ENCODE assay signal across 8 mouse cellular contexts in the genomic region with DNA sequence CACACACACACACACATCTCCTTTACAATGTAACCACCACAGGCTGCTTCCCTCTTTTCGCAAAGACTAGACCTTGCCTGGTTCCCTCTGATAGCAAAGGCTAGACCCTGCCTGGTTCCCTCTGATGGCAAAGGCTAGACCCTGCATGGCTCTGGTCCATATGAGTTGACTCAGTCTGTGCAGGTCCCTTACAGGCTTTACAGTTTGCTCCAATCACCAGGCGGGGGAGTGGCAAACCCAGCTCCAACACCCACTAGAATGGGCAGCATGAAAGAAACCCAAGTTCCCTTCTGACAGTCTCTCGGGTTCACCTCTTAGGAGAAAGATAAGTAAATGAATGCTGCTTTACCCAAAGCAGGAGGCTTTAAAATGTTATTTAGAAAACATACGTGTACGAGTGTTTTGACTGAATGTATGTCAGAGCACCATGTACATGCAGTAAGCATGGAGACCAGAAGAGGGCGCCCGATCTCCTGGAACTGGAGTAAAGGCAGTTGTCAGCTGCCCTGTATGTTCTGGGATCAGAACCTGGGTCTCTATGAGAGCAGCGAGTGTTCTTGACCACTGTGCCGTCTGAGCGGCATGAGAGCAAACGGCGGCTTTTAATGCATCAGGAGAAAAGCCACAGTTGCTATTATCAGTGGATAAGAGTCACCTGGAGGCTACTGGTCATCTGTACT. TPM values are rescaled to one million over a fixed set of nuclear protein-coding genes. Genes with fewer than 3 reads are reported as not detected.
DNase-seq lines count a peak whose midpoint lies in the region; ATAC-seq lines count a peak whose summit lies in the region.

No protein-coding gene starts in this region.

- H3K4me2 ChIP-seq in neural tube, embryonic 15.5 days = no peak overlapping the region

- H3K36me3 ChIP-seq in neural tube, embryonic 15.5 days = no peaks in the 10 kb centered on the region
- H3K36me3 ChIP-seq in embryonic facial prominence, embryonic 10.5 days (replicated peaks) = no peaks in the 10 kb centered on the region

- no peaks in the 10 kb centered on the region for H3K9me3 ChIP-seq in neural tube, embryonic 15.5 days (replicated peaks)
- no peaks in the 10 kb centered on the region for H3K9me3 ChIP-seq in embryonic facial prominence, embryonic 10.5 days

- no peaks in the 10 kb centered on the region for H3K4me1 ChIP-seq in neural tube, embryonic 15.5 days
- H3K4me1 ChIP-seq in embryonic facial prominence, embryonic 10.5 days = 0 out of 2 replicates have a peak, but pooled peaks cover 3% of the 10 kb centered on the region

- H3K27me3 ChIP-seq in neural tube, embryonic 15.5 days (replicated peaks) = no peaks in the 10 kb centered on the region
- H3K27me3 ChIP-seq in embryonic facial prominence, embryonic 10.5 days (replicated peaks; ENCODE audit: low read depth, poor library complexity, severe bottlenecking) = no peaks in the 10 kb centered on the region

- DNase-seq in frontal cortex, postnatal 14 days (ENCODE audit: low spot score in 2 of 2) = no peak
- DNase-seq in neural tube, embryonic 10.5 days (ENCODE audit: extremely low spot score, low spot score) = peak; percentile 64
- DNase-seq in adrenal gland, postnatal 25 days = peak; percentile 77
- DNase-seq in embryonic facial prominence, embryonic 10.5 days (ENCODE audit: low spot score) = peak; percentile 65
- peak; percentile 42 to 55 for DNase-seq in lung, adult 18-20 months
- peak; percentile 23 to 51 for DNase-seq in spleen, postnatal 14 days (ENCODE audit: low spot score in 2 of 2)

- H3K4me3 ChIP-seq in neural tube, embryonic 15.5 days (replicated peaks) = no peak overlapping the region
- no peak overlapping the region for H3K4me3 ChIP-seq in embryonic facial prominence, embryonic 10.5 days

- no peak overlapping the region for H3K27ac ChIP-seq in neural tube, embryonic 15.5 days (replicated peaks)
- H3K27ac ChIP-seq in embryonic facial prominence, embryonic 10.5 days (replicated peaks) = no peak overlapping the region

- peak; percentile 55 for ATAC-seq in frontal cortex, adult (ENCODE audit: low TSS enrichment)
- no peak for ATAC-seq in neural tube, embryonic 15.5 days (ENCODE audit: low FRiP score)

- WGBS in neural tube, embryonic 15.5 days = 41% methylated on average over 12 of the region's 12 CpGs
- WGBS in embryonic facial prominence, embryonic 10.5 days = 46% methylated on average over 12 of the region's 12 CpGs

- no peak overlapping the region for H3K9ac ChIP-seq in neural tube, embryonic 15.5 days (replicated peaks)

RNA-seq across cellular contexts. Expression of gene Nme9, which starts 7.4 kb away (rescaled TPM):
- polyA plus RNA-seq in neural tube, embryonic 15.5 days (2015; fragmentation: Nextera tagmentation; extraction: Ambion mirVana) = 0.13 and 0.29 TPM in 2 replicates
- total RNA-seq in adrenal gland, postnatal 25 days (2021) = not detected in 2 replicates
- not detected in 2 replicates for polyA plus RNA-seq in embryonic facial prominence, embryonic 10.5 days (2016; fragmentation: Nextera tagmentation; extraction: Ambion mirVana)

RNA-seq across cellular contexts. Expression of gene Mras, which starts 21.5 kb away (rescaled TPM):
- 42.0 and 50.9 TPM in 2 replicates for polyA plus RNA-seq in neural tube, embryonic 15.5 days (2015; fragmentation: Nextera tagmentation; extraction: Ambion mirVana)
- 40.4 and 50.1 TPM in 2 replicates for total RNA-seq in adrenal gland, postnatal 25 days (2021)
- polyA plus RNA-seq in embryonic facial prominence, embryonic 10.5 days (2016; fragmentation: Nextera tagmentation; extraction: Ambion mirVana) = 9.9 and 10.8 TPM in 2 replicates

Comparison
In these comparisons a context has a peak if more than half of its experiments do, and no peak if none do; other contexts are left out.
1. DNase-seq: peak in neural tube, embryonic 10.5 days (single experiment), adrenal gland, postnatal 25 days (single experiment), embryonic facial prominence, embryonic 10.5 days (single experiment), lung, adult 18-20 months (2 of 2) and spleen, postnatal 14 days (2 of 2); none in frontal cortex, postnatal 14 days (0 of 2).